Mouse (Mus musculus) thymus, adult 2 months (tissue): ENCODE results near the gene Cnr2.

Source experiments
- CTCF ChIP-seq: fragments of 200-500 bp; IDR thresholded peaks from 2 replicates; pipeline ENCODE4 v1.5.1; 2012; ENCODE audit warnings: mild to moderate bottlenecking, control low read depth, low read length, moderate library complexity, borderline replicate concordance; ENCODE audit not compliant: control insufficient read depth, poor library complexity, insufficient read depth; ENCODE audit errors: extremely low read depth
- POLR2A ChIP-seq: fragments of 200-500 bp; IDR thresholded peaks from 2 replicates; pipeline ENCODE4 v1.6.1; 2012; ENCODE audit warnings: mild to moderate bottlenecking, low read length, control low read depth, moderate library complexity; ENCODE audit not compliant: control insufficient read depth, poor library complexity, insufficient read depth; ENCODE audit errors: extremely low read depth

DNA sequence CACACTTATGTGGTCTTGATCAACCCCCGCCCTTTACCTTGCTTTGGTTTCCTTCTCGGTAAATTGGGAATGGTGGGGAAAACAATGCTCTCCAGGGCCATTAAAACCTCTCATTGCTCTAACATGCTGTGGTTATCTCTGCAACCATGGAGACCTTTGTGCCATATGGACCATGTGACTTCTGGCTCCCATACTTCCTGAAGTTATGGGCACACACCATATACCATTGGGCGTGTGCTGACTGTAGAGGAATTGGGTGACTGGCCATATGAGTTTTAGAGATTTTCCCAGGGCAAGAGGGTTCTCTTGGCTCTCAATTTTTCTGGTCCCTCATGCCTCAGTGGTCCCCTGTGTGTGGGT is 24.1 kb downstream of the Cnr2 start:
- TF ChIP-seq CTCF (no peak), POLR2A (no peak)
